Mouse (Mus musculus): ENCODE data around the gene Acp7. TPM values are rescaled to one million over a fixed set of nuclear protein-coding genes. Genes with fewer than 3 reads are reported as not detected.

Gene Acp7
- polyA plus RNA-seq (2012; rRNA removed): 1.6 and 1.8 TPM in 2 replicates

GRCm38 (mm10) chr7:28631073-28631472 lies at the start of gene Acp7:
Gene Acp7, minus strand, starts transcription at chr7:28631332.

GRCm38 (mm10) chr7:28597642-28598446 lies 33.3 kb downstream of the Acp7 start, which contains the start of the genes Samd4b and Pak4:
Gene Samd4b, minus strand, starts transcription at chr7:28598144.
Gene Pak4, minus strand, starts transcription at chr7:28598185.

Other genes with a start within 250 kb of the Acp7 start
- 93.8 and 104 TPM in 2 replicates for gene Med29, start 238.6 kb downstream of the Acp7 start, polyA plus RNA-seq (2012; rRNA removed)
- gene Paf1, start 238.4 kb downstream of the Acp7 start, polyA plus RNA-seq (2012; rRNA removed): 118 and 195 TPM in 2 replicates
- 2.0 and 2.8 TPM in 2 replicates for gene Gmfg, start 193.9 kb downstream of the Acp7 start, polyA plus RNA-seq (2012; rRNA removed)
- gene Lrfn1, start 179.4 kb downstream of the Acp7 start, polyA plus RNA-seq (2012; rRNA removed): 38.7 and 38.9 TPM in 2 replicates
- gene Ifnl2, start 120.9 kb downstream of the Acp7 start, polyA plus RNA-seq (2012; rRNA removed): not detected in 2 replicates
- not detected in 2 replicates for gene Ifnl3, start 108.5 kb downstream of the Acp7 start, polyA plus RNA-seq (2012; rRNA removed)
- gene Sycn, start 90.4 kb downstream of the Acp7 start, polyA plus RNA-seq (2012; rRNA removed): 0.73 and 4.9 TPM in 2 replicates
- gene Nccrp1, start 84.1 kb downstream of the Acp7 start, polyA plus RNA-seq (2012; rRNA removed): 0.08 TPM in 1 of 2 replicates, not detected in the other
- 155 and 181 TPM in 2 replicates for gene Samd4b, start 33.2 kb downstream of the Acp7 start, polyA plus RNA-seq (2012; rRNA removed)
- 63.5 and 68.3 TPM in 2 replicates for gene Pak4, start 33.1 kb downstream of the Acp7 start, polyA plus RNA-seq (2012; rRNA removed)
- gene Fbxo27, start 61.5 kb upstream of the Acp7 start, polyA plus RNA-seq (2012; rRNA removed): 29.2 and 37.0 TPM in 2 replicates
- 18.7 and 28.0 TPM in 2 replicates for gene Fbxo17, start 85.5 kb upstream of the Acp7 start, polyA plus RNA-seq (2012; rRNA removed)
- gene Mrps12, start 110.5 kb upstream of the Acp7 start, polyA plus RNA-seq (2012; rRNA removed): 105 and 112 TPM in 2 replicates
- gene Sars2, start 110.7 kb upstream of the Acp7 start, polyA plus RNA-seq (2012; rRNA removed): 25.8 and 31.4 TPM in 2 replicates
- gene Ccer2, start 124.8 kb upstream of the Acp7 start, polyA plus RNA-seq (2012; rRNA removed): not detected in 2 replicates
- 78.6 and 92.9 TPM in 2 replicates for gene Sirt2, start 135.4 kb upstream of the Acp7 start, polyA plus RNA-seq (2012; rRNA removed)
- 56.1 and 60.3 TPM in 2 replicates for gene Nfkbib, start 136.2 kb upstream of the Acp7 start, polyA plus RNA-seq (2012; rRNA removed)
- 2.7 and 2.8 TPM in 2 replicates for gene Rinl, start 157.6 kb upstream of the Acp7 start, polyA plus RNA-seq (2012; rRNA removed)
- 204 and 341 TPM in 2 replicates for gene Hnrnpl, start 177.2 kb upstream of the Acp7 start, polyA plus RNA-seq (2012; rRNA removed)
- 442 and 460 TPM in 2 replicates for gene Ech1, start 193.9 kb upstream of the Acp7 start, polyA plus RNA-seq (2012; rRNA removed)
- 20.6 and 30.5 TPM in 2 replicates for gene Lgals4, start 202.5 kb upstream of the Acp7 start, polyA plus RNA-seq (2012; rRNA removed)
- 46.3 and 60.8 TPM in 2 replicates for gene Lgals7, start 232.5 kb upstream of the Acp7 start, polyA plus RNA-seq (2012; rRNA removed)

Measured in ovary, adult 2 months (tissue).